In the genomic region with DNA sequence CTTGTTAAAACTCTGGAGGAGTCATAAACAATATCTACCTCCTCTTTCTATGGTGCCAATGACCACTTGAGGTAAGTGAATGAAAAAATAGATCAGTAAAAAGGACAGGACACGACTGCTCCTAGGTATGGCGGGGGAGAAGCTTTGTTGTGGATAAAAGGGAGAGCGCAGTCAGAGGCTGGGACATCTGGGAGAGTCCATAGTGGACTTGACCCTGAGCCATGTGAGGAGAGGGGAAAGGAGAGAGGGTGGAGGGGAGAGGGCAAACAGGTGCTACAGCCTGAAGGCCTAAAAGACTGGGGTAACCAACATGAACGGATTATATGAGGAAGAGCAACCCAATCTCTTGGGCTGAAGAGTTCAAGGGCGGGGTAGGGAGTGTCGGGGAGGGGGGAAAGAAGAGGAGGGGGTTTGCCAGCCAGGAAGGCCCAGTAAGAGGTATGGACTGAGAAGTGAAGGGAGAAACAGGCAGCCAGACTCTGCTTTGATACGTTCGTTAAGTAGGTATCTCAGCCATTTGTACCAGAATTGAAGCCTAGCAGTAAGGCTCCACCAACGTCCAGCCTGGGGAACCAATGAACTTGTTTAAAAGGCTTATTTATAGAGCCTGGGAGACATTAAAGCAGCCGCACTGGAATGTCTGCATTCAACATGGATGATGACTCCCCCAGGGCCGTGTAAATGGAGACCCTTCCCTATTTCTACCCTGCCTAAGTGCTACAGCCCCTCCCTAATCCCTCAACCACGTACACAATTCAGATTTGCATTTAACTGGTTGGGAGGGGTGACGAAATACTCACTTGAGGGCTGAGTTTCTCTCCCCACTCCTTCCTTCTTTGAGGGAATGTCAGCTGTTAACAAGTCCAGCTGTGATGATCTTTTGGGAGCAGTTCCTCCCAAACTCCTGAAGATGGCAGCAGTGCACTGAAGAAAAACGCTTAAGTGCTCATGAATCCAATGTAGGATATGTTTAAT, we compare ENCODE assay signal across 8 mouse cellular contexts. TPM values are rescaled to one million over a fixed set of nuclear protein-coding genes. Genes with fewer than 3 reads are reported as not detected.
DNase-seq lines count a peak whose midpoint lies in the region; ATAC-seq and TF ChIP-seq lines count a peak whose summit lies in the region.

No protein-coding gene starts in this region.

- TF ChIP-seq EP300 in liver, embryonic 14.5 days (IDR thresholded peaks at IDR 0.05; ENCODE audit: low read depth) = no peak

- ATAC-seq in liver, embryonic 14.5 days (ENCODE audit: insufficient read depth) = no peak
- peak; percentile 85 for ATAC-seq in limb, embryonic 12.5 days (ENCODE audit: insufficient number of reproducible peaks, insufficient read depth, low FRiP score, low TSS enrichment, low read depth)

- H3K4me2 ChIP-seq in liver, embryonic 14.5 days (ENCODE audit: low read depth) = no peak overlapping the region
- H3K4me2 ChIP-seq in limb, embryonic 12.5 days = no peak overlapping the region

- H3K4me1 ChIP-seq in liver, embryonic 14.5 days (replicated peaks; ENCODE audit: control insufficient read depth in 2 of 2, insufficient read depth in 2 of 2, low read length in 1 of 2) = no peaks in the 10 kb centered on the region
- no peaks in the 10 kb centered on the region for H3K4me1 ChIP-seq in limb, embryonic 12.5 days (replicated peaks)

- H3K27ac ChIP-seq in liver, embryonic 14.5 days = no peak overlapping the region
- no peak overlapping the region for H3K27ac ChIP-seq in limb, embryonic 12.5 days

- H3K9me3 ChIP-seq in liver, embryonic 14.5 days (ENCODE audit: control insufficient read depth, low read length) = no peaks in the 10 kb centered on the region
- no peaks in the 10 kb centered on the region for H3K9me3 ChIP-seq in limb, embryonic 12.5 days

- no peak overlapping the region for H3K4me3 ChIP-seq in liver, embryonic 14.5 days (ENCODE audit: insufficient read depth in 1 of 2, low read depth in 2 of 2, low read length in 2 of 2)
- no peak overlapping the region for H3K4me3 ChIP-seq in limb, embryonic 12.5 days (replicated peaks)

- no peaks in the 10 kb centered on the region for H3K27me3 ChIP-seq in liver, embryonic 14.5 days (ENCODE audit: control insufficient read depth, insufficient read depth, low read length)
- no peaks in the 10 kb centered on the region for H3K27me3 ChIP-seq in limb, embryonic 12.5 days

- peak; percentile 53 for TF ChIP-seq CTCF in liver, embryonic 14.5 days (IDR thresholded peaks at IDR 0.05; ENCODE audit: low read depth)

- H3K9ac ChIP-seq in liver, embryonic 14.5 days (replicated peaks) = no peak overlapping the region
- H3K9ac ChIP-seq in limb, embryonic 12.5 days (replicated peaks) = no peak overlapping the region

- 33% methylated on average over 14 of the region's 14 CpGs for WGBS in liver, embryonic 14.5 days (ENCODE audit: insufficient replicate concordance)
- 36% methylated on average over 14 of the region's 14 CpGs for WGBS in limb, embryonic 12.5 days

- H3K36me3 ChIP-seq in liver, embryonic 14.5 days (replicated peaks; ENCODE audit: control insufficient read depth, insufficient read depth, low read depth) = no peaks in the 10 kb centered on the region
- H3K36me3 ChIP-seq in limb, embryonic 12.5 days = no peaks in the 10 kb centered on the region

- DNase-seq in adrenal gland, postnatal 14 days = peak; percentile 21
- no peak for DNase-seq in adrenal gland, adult 8-10 months
- DNase-seq in liver, embryonic 14.5 days (ENCODE audit: low read depth in 3 of 3, low spot score in 3 of 3) = peak; percentile 9 to 19 (median 10)
- DNase-seq in liver = no peak
- DNase-seq in embryo, embryonic 9.5 days (ENCODE audit: extremely low spot score) = peak; percentile 52
- peak; percentile 76 for DNase-seq in retina, embryonic 14.5 days (ENCODE audit: low spot score)
- DNase-seq in T-cell, adult 2 months (ENCODE audit: low spot score) = no peak

RNA-seq across cellular contexts. Expression of a gene that starts 26.0 kb away (rescaled TPM):
- 16.5 TPM in 2 replicates for total RNA-seq in adrenal gland, postnatal 14 days (2021)
- total RNA-seq in adrenal gland, adult 8-10 months (2022) = 10 to 100 TPM; 13.5 to 21.6 (median 17.0) TPM
- polyA plus RNA-seq in liver, embryonic 14.5 days (2012; rRNA removed) = 3.1 and 5.0 TPM in 2 replicates
- 6.4 and 7.1 TPM in 2 replicates for polyA plus RNA-seq in liver, embryonic 14.5 days (2014; fragmentation: Nextera tagmentation; extraction: Ambion mirVana)
- polyA plus RNA-seq in limb, embryonic 12.5 days (2016; fragmentation: Nextera tagmentation; extraction: Ambion mirVana) = 36.7 and 39.4 TPM in 2 replicates

Comparison
In these comparisons a context has a peak if more than half of its experiments do, and no peak if none do; other contexts are left out.
1. DNase-seq: peak in adrenal gland, postnatal 14 days (single experiment), liver, embryonic 14.5 days (3 of 3), embryo, embryonic 9.5 days (single experiment) and retina, embryonic 14.5 days (single experiment); none in adrenal gland, adult 8-10 months (single experiment), liver (single experiment) and T-cell, adult 2 months (single experiment).